Mouse (Mus musculus): ENCODE measurements around the gene Zfp235. TPM values are rescaled to one million over a fixed set of nuclear protein-coding genes. Genes with fewer than 3 reads are reported as not detected.

The Zfp235 gene
- polyA plus RNA-seq, 1 experiment from 2014 or later: 5.9 TPM

Other genes with a start within 250 kb of the Zfp235 start
- not detected in 2 replicates for gene Vmn1r178, start 242.2 kb upstream of the Zfp235 start, polyA plus RNA-seq (2015; fragmentation: Nextera tagmentation; extraction: Ambion mirVana)
- gene Vmn1r179, start 207.2 kb upstream of the Zfp235 start, polyA plus RNA-seq (2015; fragmentation: Nextera tagmentation; extraction: Ambion mirVana): not detected in 2 replicates
- gene Vmn1r180, start 183.5 kb upstream of the Zfp235 start, polyA plus RNA-seq (2015; fragmentation: Nextera tagmentation; extraction: Ambion mirVana): not detected in 2 replicates
- not detected in 2 replicates for gene Vmn1r181, start 159.6 kb upstream of the Zfp235 start, polyA plus RNA-seq (2015; fragmentation: Nextera tagmentation; extraction: Ambion mirVana)
- gene V1rd19, start 132.5 kb upstream of the Zfp235 start, polyA plus RNA-seq (2015; fragmentation: Nextera tagmentation; extraction: Ambion mirVana): not detected in 2 replicates
- not detected in 2 replicates for gene Vmn1r183, start 80.9 kb upstream of the Zfp235 start, polyA plus RNA-seq (2015; fragmentation: Nextera tagmentation; extraction: Ambion mirVana)
- gene Zfp180, start 52.2 kb upstream of the Zfp235 start, polyA plus RNA-seq (2015; fragmentation: Nextera tagmentation; extraction: Ambion mirVana): 13.0 and 14.9 TPM in 2 replicates
- 4.5 and 5.4 TPM in 2 replicates for gene Zfp112, start 21.9 kb upstream of the Zfp235 start, polyA plus RNA-seq (2015; fragmentation: Nextera tagmentation; extraction: Ambion mirVana)
- 3.1 and 3.2 TPM in 2 replicates for gene Zfp114, start 40.9 kb downstream of the Zfp235 start, polyA plus RNA-seq (2015; fragmentation: Nextera tagmentation; extraction: Ambion mirVana)
- gene Zfp111, start 77.3 kb downstream of the Zfp235 start, polyA plus RNA-seq (2015; fragmentation: Nextera tagmentation; extraction: Ambion mirVana): 5.8 and 6.8 TPM in 2 replicates
- gene Zfp109, start 103.4 kb downstream of the Zfp235 start, polyA plus RNA-seq (2015; fragmentation: Nextera tagmentation; extraction: Ambion mirVana): 3.0 and 3.1 TPM in 2 replicates
- 2.3 TPM in 2 replicates for gene Zfp108, start 120.6 kb downstream of the Zfp235 start, polyA plus RNA-seq (2015; fragmentation: Nextera tagmentation; extraction: Ambion mirVana)
- gene Zfp93, start 136.3 kb downstream of the Zfp235 start, polyA plus RNA-seq (2015; fragmentation: Nextera tagmentation; extraction: Ambion mirVana): 4.6 and 4.8 TPM in 2 replicates
- gene Zfp61, start 167.1 kb downstream of the Zfp235 start, polyA plus RNA-seq (2015; fragmentation: Nextera tagmentation; extraction: Ambion mirVana): 14.5 and 18.7 TPM in 2 replicates
- gene Zfp94, start 182.5 kb downstream of the Zfp235 start, polyA plus RNA-seq (2015; fragmentation: Nextera tagmentation; extraction: Ambion mirVana): 4.5 and 4.6 TPM in 2 replicates
- not detected in 2 replicates for gene Tescl, start 199.8 kb downstream of the Zfp235 start, polyA plus RNA-seq (2015; fragmentation: Nextera tagmentation; extraction: Ambion mirVana)
- gene Lypd5, start 215.0 kb downstream of the Zfp235 start, polyA plus RNA-seq (2015; fragmentation: Nextera tagmentation; extraction: Ambion mirVana): not detected in 2 replicates
- 2.9 and 5.3 TPM in 2 replicates for gene Kcnn4, start 236.1 kb downstream of the Zfp235 start, polyA plus RNA-seq (2015; fragmentation: Nextera tagmentation; extraction: Ambion mirVana)